Mouse (Mus musculus) myocyte (in vitro differentiated cells): ENCODE measurements around the gene Numb.

Source experiments
- CEBPB ChIP-seq: IDR thresholded peaks from 2 replicates; pipeline ENCODE4 v1.6.1; 2011; ENCODE audit warnings: mild to moderate bottlenecking, moderate library complexity; ENCODE audit not compliant: poor library complexity, insufficient read depth, severe bottlenecking
- E2F4 ChIP-seq: IDR thresholded peaks from one replicate; pipeline ENCODE4 v1.6.1; 2011; ENCODE audit warnings: mild to moderate bottlenecking, control low read depth, moderate library complexity; ENCODE audit not compliant: insufficient read depth
- MAX ChIP-seq: IDR thresholded peaks from one replicate; pipeline ENCODE4 v1.6.1; 2011; ENCODE audit warnings: low read depth, mild to moderate bottlenecking, control low read depth
- MYOD1 ChIP-seq, 3 experiments: IDR thresholded peaks; one replicate each; pipeline ENCODE4 v1.6.1; 2011; ENCODE audit warnings: control low read depth in 2 of 3, low read depth in 2 of 3, mild to moderate bottlenecking in 2 of 3, moderate library complexity in 1 of 3; ENCODE audit not compliant: insufficient read length in 2 of 3, control insufficient read depth in 1 of 3
- MYOG ChIP-seq, 3 experiments: IDR thresholded peaks; one replicate each; pipeline ENCODE4 v1.6.1; 2011; ENCODE audit warnings: control low read depth in 2 of 3, low read depth in 2 of 3, mild to moderate bottlenecking in 2 of 3; ENCODE audit not compliant: insufficient read length in 2 of 3, control insufficient read depth in 1 of 3, insufficient read depth in 1 of 3
- POLR2A ChIP-seq: IDR thresholded peaks from one replicate; pipeline ENCODE4 v1.6.1; 2011; ENCODE audit warnings: low read depth, mild to moderate bottlenecking, control low read depth, moderate library complexity; ENCODE audit not compliant: insufficient read length
- POLR2AphosphoS2 ChIP-seq: IDR thresholded peaks from one replicate; pipeline ENCODE4 v1.6.1; 2011; ENCODE audit warnings: low read depth, control low read depth; ENCODE audit not compliant: insufficient read length
- SRF ChIP-seq: IDR thresholded peaks from one replicate; pipeline ENCODE4 v1.6.1; 2011; ENCODE audit warnings: low read depth; ENCODE audit not compliant: control insufficient read depth, insufficient read length
- TCF12 ChIP-seq: IDR thresholded peaks from one replicate; pipeline ENCODE4 v1.6.1; 2011; ENCODE audit warnings: mild to moderate bottlenecking, control low read depth; ENCODE audit not compliant: poor library complexity, insufficient read depth, severe bottlenecking
- TCF3 ChIP-seq: IDR thresholded peaks from one replicate; pipeline ENCODE4 v1.6.1; 2011; ENCODE audit warnings: low read depth, control low read depth; ENCODE audit not compliant: insufficient read length
- USF1 ChIP-seq: IDR thresholded peaks from one replicate; pipeline ENCODE4 v1.6.1; 2011; ENCODE audit warnings: low read depth, mild to moderate bottlenecking, control low read depth, moderate library complexity

DNA sequence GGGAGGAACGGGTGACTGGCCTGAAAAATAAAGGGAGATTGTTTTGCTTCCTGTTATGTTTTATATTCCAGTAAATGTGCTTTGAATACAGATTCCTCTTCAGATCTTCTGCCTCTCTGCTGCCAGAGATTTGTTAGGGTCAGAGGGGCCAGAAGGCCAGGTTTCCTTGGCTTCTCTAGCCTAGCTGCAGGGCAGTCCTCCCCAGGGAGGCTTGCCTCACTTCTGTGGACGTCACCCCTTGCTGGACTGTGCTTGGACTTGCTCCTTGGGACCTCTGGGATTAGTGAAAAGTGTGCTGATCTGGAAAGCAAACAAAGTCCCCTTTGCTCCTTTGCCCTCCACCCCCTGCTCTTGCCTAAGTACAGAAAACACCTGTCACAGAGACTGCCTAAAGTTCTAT, 126.7 kb downstream of the Numb start:
- TF ChIP-seq MAX: no peak
- TF ChIP-seq E2F4: no peak
- no peak for TF ChIP-seq POLR2A
- TF ChIP-seq POLR2AphosphoS2: no peak
- no peak for TF ChIP-seq TCF3
- no peak for TF ChIP-seq MYOD1 (IDR thresholded peaks at IDR 0.05; ENCODE audit: control insufficient read depth in 1 of 3, insufficient read length in 2 of 3, low read depth in 2 of 3)
- TF ChIP-seq MYOG (IDR thresholded peaks at IDR 0.05; ENCODE audit: control insufficient read depth in 1 of 3, insufficient read depth in 1 of 3, insufficient read length in 2 of 3, low read depth in 2 of 3): no peak
- TF ChIP-seq TCF12: no peak
- no peak for TF ChIP-seq SRF
- TF ChIP-seq CEBPB: no peak
- no peak for TF ChIP-seq USF1
